ENCODE assay signal across 9 mouse cellular contexts in the genomic region with DNA sequence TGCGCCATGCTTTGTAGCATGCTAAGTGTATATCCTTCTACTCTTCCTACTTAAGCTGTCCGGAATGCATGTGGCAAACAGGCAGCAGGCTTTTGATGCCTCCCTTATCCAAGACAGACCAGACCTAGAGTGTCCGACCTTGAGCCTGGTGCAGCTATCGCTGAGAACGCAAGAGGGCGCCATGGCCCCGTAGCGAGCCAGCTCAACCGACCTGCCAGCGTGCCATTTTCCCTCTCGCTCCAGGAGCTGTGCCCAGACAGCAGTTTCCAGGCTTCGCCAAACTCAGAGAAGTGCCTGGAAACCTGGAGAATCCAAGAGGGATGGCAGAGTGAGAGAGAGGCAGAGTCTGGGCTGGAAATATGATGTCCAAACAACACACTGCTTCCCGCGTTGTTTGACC.
DNase-seq lines count a peak whose midpoint lies in the region; ATAC-seq and TF ChIP-seq lines count a peak whose summit lies in the region.
"Had no signal": no experiment of that assay in that cellular context is flagged by ENCODE, and none has a peak within 500 bp of the region (broad histone marks: within the 10 kb centered on the region; RNA-seq: fewer than 3 reads in every experiment).

No protein-coding gene starts in this region.

- H3K27ac ChIP-seq in MEL (ENCODE audit: control insufficient read depth, low read depth, low read length) = peak overlapping the region; percentile 88; the same call in 1 of the 2 replicates
- no peak overlapping the region for H3K27ac ChIP-seq in lung, embryonic 14.5 days (ENCODE audit: low read depth)
- H3K27ac ChIP-seq: macrophage had no signal

- peak overlapping the region; percentile 53 for H3K4me2 ChIP-seq in lung, embryonic 14.5 days

- no peaks in the 10 kb centered on the region for H3K9me3 ChIP-seq in MEL (replicated peaks; ENCODE audit: insufficient read depth, low read length)
- no peaks in the 10 kb centered on the region for H3K9me3 ChIP-seq in lung, embryonic 14.5 days (ENCODE audit: low read depth, low read length)

- no peaks in the 10 kb centered on the region for H3K27me3 ChIP-seq in MEL (ENCODE audit: control insufficient read depth in 1 of 2, insufficient read depth in 2 of 2, low read length in 2 of 2)
- peaks cover 40% of the 10 kb centered on the region for H3K27me3 ChIP-seq in lung, embryonic 14.5 days (ENCODE audit: insufficient read depth, low read length)

- no peak for TF ChIP-seq EP300 in MEL (IDR thresholded peaks at IDR 0.05; ENCODE audit: low read depth in 1 of 2, low read length in 2 of 2)

- no peak for DNase-seq in MEL (ENCODE audit: low read depth, low spot score)
- peak; percentile 31 for DNase-seq in cerebellum, adult 9-10 months
- DNase-seq in layer of hippocampus, adult 9-10 months (ENCODE audit: low spot score) = peak; percentile 68
- peak; percentile 94 for DNase-seq in lung, embryonic 14.5 days
- DNase-seq in ovary, postnatal 10 days (ENCODE audit: low spot score) = peak; percentile 61
- DNase-seq in thymus, postnatal 10 days (ENCODE audit: low spot score in 2 of 2) = peak; percentile 15 to 49

- H3K79me2 ChIP-seq in MEL (ENCODE audit: control insufficient read depth, insufficient read depth, low read length, poor library complexity) = no peaks in the 10 kb centered on the region

- H3K9ac ChIP-seq in MEL (ENCODE audit: control insufficient read depth, low read depth, low read length, poor library complexity, severe bottlenecking) = no peak overlapping the region
- no peak overlapping the region for H3K9ac ChIP-seq in lung, embryonic 14.5 days

- peaks cover 0 to 19% of the 10 kb centered on the region in 2 experiments; a peak in 2 of 4 replicates for H3K36me3 ChIP-seq in MEL (ENCODE audit: control insufficient read depth in 1 of 2, insufficient read depth in 2 of 2, low read length in 2 of 2)
- no peaks in the 10 kb centered on the region for H3K36me3 ChIP-seq in lung, embryonic 14.5 days (ENCODE audit: insufficient read depth)

- 3% methylated on average over 14 of the region's 14 CpGs for WGBS in lung, embryonic 14.5 days

- H3K4me1 ChIP-seq in MEL (ENCODE audit: control insufficient read depth in 1 of 2, insufficient read depth in 2 of 2, low read length in 2 of 2) = peaks cover 18 to 26% of the 10 kb centered on the region in 2 experiments
- peaks cover 7% of the 10 kb centered on the region; the same call in 1 of the 2 replicates for H3K4me1 ChIP-seq in lung, embryonic 14.5 days (ENCODE audit: insufficient read depth)

- no peak overlapping the region for H3K4me3 ChIP-seq in MEL (ENCODE audit: control insufficient read depth in 1 of 2, insufficient read depth in 1 of 2, low read depth in 2 of 2, low read length in 2 of 2)
- peak overlapping the region; percentile 13; the same call in 1 of the 2 replicates for H3K4me3 ChIP-seq in lung, embryonic 14.5 days (ENCODE audit: low read depth, low read length)

- TF ChIP-seq POLR2A in MEL (IDR thresholded peaks at IDR 0.05; ENCODE audit: control insufficient read depth in 1 of 2, insufficient read depth in 1 of 2, low read depth in 1 of 2, low read length in 2 of 2, poor library complexity in 1 of 2) = no peak

- TF ChIP-seq RAD21 in MEL (IDR thresholded peaks at IDR 0.05; ENCODE audit: low read depth, low read length) = no peak

- ATAC-seq in frontal cortex, adult (ENCODE audit: low TSS enrichment) = peak; percentile 98
- ATAC-seq in hematopoietic stem cell, adult 5-6 weeks (replicated peaks in 1 of 2; ENCODE audit: insufficient read depth in 1 of 2, low FRiP score in 2 of 2, low TSS enrichment in 1 of 2, low read depth in 1 of 2, poor library complexity in 2 of 2, severe bottlenecking in 2 of 2) = peak; percentile 33 to 51; a peak in 2 of 4 replicates
- ATAC-seq in lung, embryonic 14.5 days (ENCODE audit: insufficient read depth) = peak; percentile 79

- peak in 2 of 3 experiments; percentile 19 to 43; a peak in 4 of 6 replicates for TF ChIP-seq CTCF in MEL (IDR thresholded peaks at IDR 0.05 in 2 of 3, conservative IDR thresholded peaks at IDR 0.05 in 1 of 3; ENCODE audit: control insufficient read depth in 1 of 3, insufficient read depth in 1 of 3, low read depth in 2 of 3, low read length in 3 of 3, poor library complexity in 1 of 3, severe bottlenecking in 1 of 3)
- TF ChIP-seq CTCF in lung, embryonic 14.5 days (IDR thresholded peaks at IDR 0.05; ENCODE audit: low read depth) = peak; percentile 97

TF ChIP-seq in MEL, 35 proteins besides CTCF, POLR2A, EP300 and RAD21:
- no peak for TF ChIP-seq CHD1 (IDR thresholded peaks at IDR 0.05; ENCODE audit: low read depth, low read length)
- TF ChIP-seq GABPA (IDR thresholded peaks at IDR 0.05; ENCODE audit: low read depth, low read length) = no peak
- TF ChIP-seq ZMIZ1 (IDR thresholded peaks at IDR 0.05; ENCODE audit: low read depth, low read length) = no peak
- TF ChIP-seq SIN3A (IDR thresholded peaks at IDR 0.05; ENCODE audit: low read length) = no peak
- no peak for TF ChIP-seq TAL1 (IDR thresholded peaks at IDR 0.05; ENCODE audit: low read length)
- no peak for TF ChIP-seq BHLHE40 (IDR thresholded peaks at IDR 0.05; ENCODE audit: borderline replicate concordance, low read depth, low read length)
- no peak for TF ChIP-seq MYB (IDR thresholded peaks at IDR 0.05; ENCODE audit: low read depth, low read length)
- TF ChIP-seq UBTF (IDR thresholded peaks at IDR 0.05; ENCODE audit: borderline replicate concordance, insufficient read depth, low read depth, low read length) = no peak
- TF ChIP-seq ZKSCAN1 (IDR thresholded peaks at IDR 0.05; ENCODE audit: low read depth, low read length) = no peak
- TF ChIP-seq HCFC1 (IDR thresholded peaks at IDR 0.05; ENCODE audit: low read depth, low read length) = no peak
- no peak for TF ChIP-seq NELFE (IDR thresholded peaks at IDR 0.05; ENCODE audit: low read depth, low read length)
- TF ChIP-seq TBP (IDR thresholded peaks at IDR 0.05; ENCODE audit: low read depth, low read length) = no peak
- no peak for TF ChIP-seq ZC3H11A (IDR thresholded peaks at IDR 0.05; ENCODE audit: low read depth, low read length)
- no peak for TF ChIP-seq SMC3 (IDR thresholded peaks at IDR 0.05; ENCODE audit: low read depth, low read length)
- TF ChIP-seq ETS1 (IDR thresholded peaks at IDR 0.05; ENCODE audit: low read depth, low read length) = no peak
- TF ChIP-seq TCF12 (IDR thresholded peaks at IDR 0.05; ENCODE audit: low read depth, low read length) = no peak

Comparison
In these comparisons a context has a peak if more than half of its experiments do, and no peak if none do; other contexts are left out.
1. ATAC-seq: peak in every context shown above with its lines; median percentile 98 in frontal cortex, adult; 79 in lung, embryonic 14.5 days; 42 in hematopoietic stem cell, adult 5-6 weeks.